Mouse (Mus musculus): ENCODE measurements around the gene Parp16. TPM values are rescaled to one million over a fixed set of nuclear protein-coding genes. Genes with fewer than 3 reads are reported as not detected.

Gene Parp16
- polyA plus RNA-seq, 1 experiment from 2014 or later = 6.1 TPM

DNA sequence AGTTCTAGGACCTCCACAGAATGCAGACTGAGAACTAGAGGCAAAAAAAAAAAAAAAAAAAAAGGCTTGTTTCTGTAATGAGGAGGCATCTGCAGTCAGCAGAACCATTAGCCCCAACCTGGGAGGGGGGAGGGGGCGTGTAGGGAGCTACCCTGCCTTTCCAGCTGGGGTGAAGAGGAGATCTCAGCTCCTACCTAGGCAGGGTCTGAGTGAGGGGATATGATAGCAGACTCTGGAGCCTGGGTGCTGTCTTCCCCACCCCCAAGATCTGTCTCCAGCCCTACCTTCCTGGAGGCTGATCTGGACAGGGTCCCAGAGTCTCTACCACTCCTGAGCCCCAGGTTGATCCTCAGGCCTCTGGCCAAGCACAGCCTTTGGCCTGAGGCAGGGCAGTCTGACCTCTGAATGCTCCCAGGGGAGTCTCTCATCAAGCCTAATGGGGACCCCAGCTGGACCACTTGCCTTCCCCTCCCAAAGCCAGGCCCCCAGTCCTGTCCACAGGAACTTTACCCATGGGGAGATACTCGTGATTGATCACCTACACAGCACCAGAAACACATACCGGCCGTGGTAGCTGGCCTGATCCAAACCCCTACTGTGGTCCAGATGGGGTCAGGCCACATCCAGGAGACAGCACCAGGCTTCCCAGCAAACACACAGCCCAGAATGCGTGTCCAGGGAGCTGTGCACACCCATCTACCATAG, 19.8 kb upstream of the Parp16 start:
- no peaks in the 10 kb centered on the region for H3K27me3 ChIP-seq (ENCODE audit: control insufficient read depth, insufficient read depth, low read length)
- peaks cover 3% of the 10 kb centered on the region for H3K36me3 ChIP-seq (ENCODE audit: control insufficient read depth, insufficient read depth, low read length)
- 0 out of 2 replicates have a peak overlapping the region, but pooled peaks have one; percentile 7 for H3K4me2 ChIP-seq (ENCODE audit: low read depth)
- DNase-seq (ENCODE audit: low spot score) = peak; percentile 75
- H3K27ac ChIP-seq (ENCODE audit: low read depth, low read length) = peak overlapping the region; percentile 98
- no peaks in the 10 kb centered on the region for H3K9me3 ChIP-seq (ENCODE audit: control insufficient read depth, low read length)
- peak overlapping the region; percentile 35; the same call in 1 of the 2 replicates for H3K9ac ChIP-seq (ENCODE audit: low read length)
- peak; percentile 28 for ATAC-seq (ENCODE audit: insufficient read depth, low FRiP score, low TSS enrichment)
- peaks cover 62% of the 10 kb centered on the region for H3K4me1 ChIP-seq (ENCODE audit: control insufficient read depth, insufficient read depth, low read length)
- WGBS = 6% methylated on average over 5 of the region's 5 CpGs
- H3K4me3 ChIP-seq (ENCODE audit: low read depth, low read length) = no peak overlapping the region

DNA sequence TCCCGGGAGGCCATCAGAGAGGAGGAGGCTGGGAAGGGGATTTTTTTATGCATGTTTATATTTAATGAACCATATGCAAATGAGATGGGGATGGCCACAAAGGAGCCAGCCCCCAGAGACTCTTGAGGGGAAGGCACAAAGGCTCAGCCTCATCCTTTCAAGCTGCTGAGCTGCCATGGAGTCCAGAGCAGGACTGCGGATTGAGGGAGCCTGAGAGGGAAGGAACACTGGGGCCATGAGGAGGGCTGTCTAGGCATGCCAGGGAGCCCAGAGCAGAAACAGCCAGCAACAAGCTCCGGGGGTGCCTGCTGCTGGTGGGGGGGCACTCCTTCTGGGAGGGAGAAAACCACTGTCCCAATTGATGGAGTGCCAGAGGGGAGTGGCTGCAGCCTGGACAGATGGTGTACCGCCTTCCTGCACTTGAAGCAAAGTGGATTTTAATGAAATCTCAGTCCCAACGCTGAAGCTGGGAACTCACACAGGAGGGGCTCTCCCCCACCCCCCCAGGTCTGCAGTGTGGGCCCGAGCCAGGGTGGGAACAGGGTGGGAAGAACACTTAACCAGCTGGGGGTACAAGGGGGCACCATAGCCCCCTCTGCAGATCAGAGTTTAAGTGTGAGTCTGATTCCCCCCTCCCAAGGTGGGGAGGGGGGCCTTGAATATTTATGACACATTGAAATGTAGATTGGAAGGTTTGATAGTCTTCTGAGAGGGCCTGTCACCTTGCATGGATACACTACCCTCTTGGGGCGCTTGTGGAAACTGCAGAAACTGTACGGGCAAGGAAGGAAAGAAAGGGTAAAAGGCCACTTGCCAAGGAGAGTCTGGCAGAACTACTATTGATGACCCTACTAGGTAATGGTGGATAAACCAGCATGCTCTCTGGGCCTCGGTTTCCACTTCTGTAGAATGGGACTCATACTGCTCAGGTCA, 18.9 kb upstream of the Parp16 start:
- Histone ChIP-seq H3K9ac (ENCODE audit: low read length) (peak overlapping the region; percentile 41), H3K4me2 (ENCODE audit: low read depth) (peak overlapping the region; percentile 7; the same call in 1 of the 2 replicates), H3K4me1 (ENCODE audit: control insufficient read depth, insufficient read depth, low read length) (peaks cover 70% of the 10 kb centered on the region), H3K4me3 (ENCODE audit: low read depth, low read length) (0 out of 2 replicates have a peak overlapping the region, but pooled peaks have one; percentile 1), H3K27ac (ENCODE audit: low read depth, low read length) (peak overlapping the region; percentile 98), H3K27me3 (ENCODE audit: control insufficient read depth, insufficient read depth, low read length) (no peaks in the 10 kb centered on the region), H3K36me3 (ENCODE audit: control insufficient read depth, insufficient read depth, low read length) (peaks cover 3% of the 10 kb centered on the region), H3K9me3 (ENCODE audit: control insufficient read depth, low read length) (no peaks in the 10 kb centered on the region)
- DNase-seq (ENCODE audit: low spot score) (peak; percentile 79), ATAC-seq (ENCODE audit: insufficient read depth, low FRiP score, low TSS enrichment) (peak; percentile 65)
- 16% methylated on average over 9 of the region's 9 CpGs for WGBS

DNA sequence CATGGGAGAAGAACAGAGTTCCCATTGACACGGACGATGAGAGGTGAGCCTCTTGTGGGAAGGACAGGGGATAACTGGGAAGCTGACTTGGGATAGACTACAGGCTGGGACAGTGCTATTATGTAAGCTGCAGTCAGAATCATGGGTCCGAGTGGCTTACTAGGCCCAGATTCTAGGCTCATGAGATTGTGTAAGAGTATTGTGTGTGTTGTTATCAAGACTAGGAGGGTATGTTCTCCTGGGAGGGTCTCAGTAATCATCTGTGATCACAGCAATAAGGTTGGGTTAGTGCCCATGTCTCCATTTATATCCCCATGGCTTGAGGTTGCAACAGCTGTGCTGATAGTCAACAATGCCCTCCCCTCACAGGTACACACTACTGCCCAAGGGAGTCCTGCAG, 17.7 kb upstream of the Parp16 start:
- Histone ChIP-seq H3K36me3 (ENCODE audit: control insufficient read depth, insufficient read depth, low read length) (peaks cover 9% of the 10 kb centered on the region), H3K27me3 (ENCODE audit: control insufficient read depth, insufficient read depth, low read length) (no peaks in the 10 kb centered on the region), H3K4me1 (ENCODE audit: control insufficient read depth, insufficient read depth, low read length) (peaks cover 76% of the 10 kb centered on the region), H3K9ac (ENCODE audit: low read length) (peak overlapping the region; percentile 52; the same call in 1 of the 2 replicates), H3K4me2 (ENCODE audit: low read depth) (no peak overlapping the region), H3K27ac (ENCODE audit: low read depth, low read length) (peak overlapping the region; percentile 98), H3K9me3 (ENCODE audit: control insufficient read depth, low read length) (no peaks in the 10 kb centered on the region), H3K4me3 (ENCODE audit: low read depth, low read length) (no peak overlapping the region)
- DNase-seq (ENCODE audit: low spot score) (no peak), ATAC-seq (ENCODE audit: insufficient read depth, low FRiP score, low TSS enrichment) (no peak)
- 62% methylated on average over 3 of the region's 3 CpGs for WGBS

DNA sequence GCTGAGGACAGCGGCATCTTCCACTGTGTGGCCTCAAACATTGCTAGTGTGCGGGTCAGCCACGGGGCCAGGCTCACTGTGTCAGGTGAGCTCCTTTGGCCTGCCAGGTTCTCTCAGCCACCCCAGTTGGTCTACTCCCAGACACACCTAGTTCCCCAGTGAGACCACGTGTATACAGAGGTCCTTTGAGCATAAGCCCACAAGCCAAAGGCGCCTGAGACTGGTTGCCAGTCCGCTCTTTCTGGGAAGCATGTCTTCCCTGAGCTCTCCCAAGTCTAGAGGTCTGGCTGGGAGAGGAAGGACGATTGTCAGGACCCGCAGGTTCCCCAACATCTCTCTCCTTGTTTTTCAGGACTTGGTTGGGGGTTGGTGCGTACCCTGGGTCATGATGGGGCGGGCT, 17.2 kb upstream of the Parp16 start:
- H3K27ac ChIP-seq (ENCODE audit: low read depth, low read length) = peak overlapping the region; percentile 98
- 43% methylated on average over 10 of the region's 10 CpGs for WGBS
- H3K4me3 ChIP-seq (ENCODE audit: low read depth, low read length) = no peak overlapping the region
- no peaks in the 10 kb centered on the region for H3K27me3 ChIP-seq (ENCODE audit: control insufficient read depth, insufficient read depth, low read length)
- peaks cover 9% of the 10 kb centered on the region for H3K36me3 ChIP-seq (ENCODE audit: control insufficient read depth, insufficient read depth, low read length)
- ATAC-seq (ENCODE audit: insufficient read depth, low FRiP score, low TSS enrichment) (no peak), DNase-seq (ENCODE audit: low spot score) (no peak)
- no peaks in the 10 kb centered on the region for H3K9me3 ChIP-seq (ENCODE audit: control insufficient read depth, low read length)
- peaks cover 75% of the 10 kb centered on the region for H3K4me1 ChIP-seq (ENCODE audit: control insufficient read depth, insufficient read depth, low read length)
- H3K9ac ChIP-seq (ENCODE audit: low read length) = peak overlapping the region; percentile 52
- H3K4me2 ChIP-seq (ENCODE audit: low read depth) = peak overlapping the region; percentile 20; the same call in 1 of the 2 replicates

DNA sequence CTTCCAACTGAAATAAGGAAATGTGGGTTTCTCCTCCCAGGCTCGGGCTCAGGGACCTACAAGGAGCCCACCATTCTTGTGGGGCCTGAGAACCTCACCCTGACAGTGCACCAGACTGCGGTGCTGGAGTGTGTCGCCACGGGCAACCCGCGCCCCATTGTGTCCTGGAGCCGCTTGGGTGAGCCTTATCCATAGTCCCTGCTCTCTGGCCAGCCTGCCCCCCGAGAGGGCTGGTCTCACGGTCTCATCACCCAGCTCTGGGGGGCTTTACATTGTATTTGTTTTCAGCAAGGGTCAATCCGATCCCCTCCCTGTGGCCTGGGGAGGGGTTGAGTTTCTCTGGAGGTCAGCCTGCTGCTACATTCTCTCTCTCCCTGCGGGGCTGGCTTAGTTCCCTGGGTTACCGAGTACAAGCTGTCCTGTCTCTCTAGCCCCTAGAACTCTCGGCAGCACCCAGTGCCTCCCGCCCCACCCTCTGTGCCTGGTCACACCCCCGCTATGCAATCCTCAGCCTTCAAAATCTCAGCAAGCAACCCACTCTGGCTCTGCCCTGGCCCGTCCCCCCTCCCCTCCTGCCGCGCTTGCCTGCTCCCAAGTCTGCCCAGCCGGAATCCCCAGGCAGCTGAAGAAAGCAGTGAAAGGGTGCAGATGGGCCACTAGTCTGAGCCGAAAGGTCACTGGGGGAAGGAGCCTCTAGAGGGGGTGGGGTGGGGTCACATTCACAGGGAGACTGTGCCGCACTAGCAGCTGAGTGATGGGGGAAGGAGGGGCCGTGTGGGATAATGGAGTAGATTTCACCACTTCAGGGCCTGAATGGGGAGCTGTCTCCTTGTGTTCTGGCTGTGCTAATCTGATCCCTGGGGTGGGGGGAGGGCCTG, 16.6 kb upstream of the Parp16 start:
- no peaks in the 10 kb centered on the region for H3K9me3 ChIP-seq (ENCODE audit: control insufficient read depth, low read length)
- H3K27me3 ChIP-seq (ENCODE audit: control insufficient read depth, insufficient read depth, low read length) = no peaks in the 10 kb centered on the region
- peak; percentile 84 for DNase-seq (ENCODE audit: low spot score)
- H3K4me3 ChIP-seq (ENCODE audit: low read depth, low read length) = peak overlapping the region; percentile 6; the same call in 1 of the 2 replicates
- under 1% methylated on average over 22 of the region's 22 CpGs for WGBS
- peak; percentile 64 for ATAC-seq (ENCODE audit: insufficient read depth, low FRiP score, low TSS enrichment)
- H3K9ac ChIP-seq (ENCODE audit: low read length) = peak overlapping the region; percentile 52
- H3K27ac ChIP-seq (ENCODE audit: low read depth, low read length) = peak overlapping the region; percentile 98
- peak overlapping the region; percentile 20 for H3K4me2 ChIP-seq (ENCODE audit: low read depth)
- peaks cover 74% of the 10 kb centered on the region for H3K4me1 ChIP-seq (ENCODE audit: control insufficient read depth, insufficient read depth, low read length)
- H3K36me3 ChIP-seq (ENCODE audit: control insufficient read depth, insufficient read depth, low read length) = peaks cover 9% of the 10 kb centered on the region

DNA sequence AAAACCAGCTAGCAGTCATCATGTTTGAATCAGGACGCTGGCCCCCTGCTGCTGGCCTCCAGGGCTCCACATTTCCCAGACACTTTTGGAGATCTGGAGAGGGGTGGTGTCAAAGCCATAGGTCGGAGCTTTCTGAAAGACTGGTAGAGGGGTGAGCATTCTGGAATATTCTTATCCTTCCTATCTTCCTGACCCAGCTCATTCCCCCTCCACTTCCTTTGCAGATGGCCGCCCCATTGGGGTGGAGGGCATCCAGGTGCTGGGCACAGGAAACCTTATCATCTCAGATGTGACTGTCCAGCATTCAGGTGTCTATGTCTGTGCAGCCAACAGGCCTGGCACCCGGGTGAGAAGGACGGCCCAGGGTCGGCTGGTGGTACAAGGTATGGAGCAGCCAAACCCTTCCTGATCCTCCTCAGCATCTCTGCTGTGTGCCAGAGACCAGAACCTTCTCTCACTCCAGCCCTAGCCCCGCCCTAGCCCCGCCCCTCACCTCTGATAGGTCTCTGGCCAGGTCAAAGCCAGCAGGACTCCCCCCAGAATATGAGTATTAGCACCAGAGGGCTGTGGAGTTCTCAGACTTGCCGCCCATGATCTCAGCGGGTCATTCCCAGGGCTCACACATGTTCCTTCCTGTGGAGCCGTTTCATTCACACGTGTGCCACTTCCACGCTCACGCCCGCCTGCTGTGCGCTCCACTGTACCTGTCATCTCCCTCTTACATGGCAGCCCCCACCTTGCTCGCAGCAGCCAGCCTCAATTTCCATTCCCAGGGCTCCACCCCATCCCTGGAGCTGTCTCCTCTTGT, 15.1 kb upstream of the Parp16 start:
- peak overlapping the region; percentile 98 for H3K27ac ChIP-seq (ENCODE audit: low read depth, low read length)
- H3K4me2 ChIP-seq (ENCODE audit: low read depth) = peak overlapping the region; percentile 9; the same call in 1 of the 2 replicates
- H3K9me3 ChIP-seq (ENCODE audit: control insufficient read depth, low read length) = no peaks in the 10 kb centered on the region
- peak overlapping the region; percentile 32 for H3K9ac ChIP-seq (ENCODE audit: low read length)
- H3K27me3 ChIP-seq (ENCODE audit: control insufficient read depth, insufficient read depth, low read length) = no peaks in the 10 kb centered on the region
- peaks cover 72% of the 10 kb centered on the region for H3K4me1 ChIP-seq (ENCODE audit: control insufficient read depth, insufficient read depth, low read length)
- peaks cover 17% of the 10 kb centered on the region for H3K36me3 ChIP-seq (ENCODE audit: control insufficient read depth, insufficient read depth, low read length)
- DNase-seq (ENCODE audit: low spot score) (no peak), ATAC-seq (ENCODE audit: insufficient read depth, low FRiP score, low TSS enrichment) (no peak)
- WGBS = 25% methylated on average over 17 of the region's 17 CpGs
- no peak overlapping the region for H3K4me3 ChIP-seq (ENCODE audit: low read depth, low read length)

DNA sequence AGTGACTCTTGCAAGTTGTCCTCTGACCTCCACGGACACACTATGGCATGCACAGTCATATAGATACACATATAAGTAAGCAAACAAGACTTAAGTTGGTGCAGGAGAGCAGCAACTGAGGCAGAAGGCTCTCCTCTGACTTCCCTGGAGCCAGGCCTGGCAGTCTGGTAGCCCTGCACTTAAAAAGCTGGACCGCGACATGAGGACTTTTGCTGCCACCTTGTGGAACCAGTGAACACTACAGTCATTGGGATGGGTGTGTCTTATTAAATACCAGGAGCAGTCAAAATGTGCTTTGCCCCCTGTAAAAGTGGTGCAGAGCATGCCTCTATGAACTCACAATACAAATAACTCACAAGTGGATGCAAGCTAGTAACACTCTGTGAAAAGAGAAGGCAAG, 6.6 kb upstream of the Parp16 start:
- ATAC-seq (ENCODE audit: insufficient read depth, low FRiP score, low TSS enrichment) (peak; percentile 29; the same call in 1 of the 2 replicates), DNase-seq (ENCODE audit: low spot score) (peak; percentile 90)
- H3K9ac ChIP-seq (ENCODE audit: low read length) = no peak overlapping the region
- H3K9me3 ChIP-seq (ENCODE audit: control insufficient read depth, low read length) = no peaks in the 10 kb centered on the region
- no peak overlapping the region for H3K4me3 ChIP-seq (ENCODE audit: low read depth, low read length)
- WGBS = 6% methylated on average over 3 of the region's 3 CpGs
- no peak overlapping the region for H3K4me2 ChIP-seq (ENCODE audit: low read depth)
- peaks cover 9% of the 10 kb centered on the region for H3K36me3 ChIP-seq (ENCODE audit: control insufficient read depth, insufficient read depth, low read length)
- H3K27me3 ChIP-seq (ENCODE audit: control insufficient read depth, insufficient read depth, low read length) = no peaks in the 10 kb centered on the region
- peaks cover 25% of the 10 kb centered on the region for H3K4me1 ChIP-seq (ENCODE audit: control insufficient read depth, insufficient read depth, low read length)
- H3K27ac ChIP-seq (ENCODE audit: low read depth, low read length) = no peak overlapping the region
